Mouse (Mus musculus) kidney, postnatal 4 days (tissue): Measurements from ENCODE around the gene Tra2a.
A peak's percentile ranks its signal among the peaks of the same experiment; 100 is the strongest.
"Not testable (repeated sequence)": the region's sequence is repeated elsewhere in the genome, so short reads cannot be mapped to it uniquely, and the experiment has no call there.

Experiments
- DNase-seq, 2 experiments: peaks; one replicate each; pipeline ENCODE4 v3.0.0; 2021; ENCODE audit warnings: mixed read lengths in 2 of 2

Tra2a gene

GRCm38 (mm10) chr6:49263847-49264243 is at the start of gene Tra2a:
Tra2a (minus strand) TSS chr6:49264033.
- DNase-seq, result peak; percentile 98

GRCm38 (mm10) chr6:49298286-49298685 is 34.5 kb upstream of the Tra2a start:
- no peak for DNase-seq

- DNase-seq, result no peak
These were observed 18.3 kb upstream of the Tra2a start for GRCm38 (mm10) chr6:49282122-49282521.

GRCm38 (mm10) chr6:49280942-49281341 is 17.1 kb upstream of the Tra2a start:
- no peak for DNase-seq

- DNase-seq, result no peak
These were observed 11.5 kb upstream of the Tra2a start for GRCm38 (mm10) chr6:49275296-49275695.

- DNase-seq, result no peak
These were observed 10.7 kb upstream of the Tra2a start for GRCm38 (mm10) chr6:49274416-49275091.

GRCm38 (mm10) chr6:49273934-49274333 is 10.1 kb upstream of the Tra2a start:
- DNase-seq, result no peak

- no peak for DNase-seq
These were observed 9.0 kb upstream of the Tra2a start for GRCm38 (mm10) chr6:49272863-49273262.

GRCm38 (mm10) chr6:49271815-49272214 is 8.0 kb upstream of the Tra2a start:
- DNase-seq, result no peak

GRCm38 (mm10) chr6:49269923-49270322 is 6.1 kb upstream of the Tra2a start:
- DNase-seq, result no peak

- DNase-seq, result peak; percentile 88
These were observed 5.4 kb upstream of the Tra2a start for GRCm38 (mm10) chr6:49269200-49269599.

GRCm38 (mm10) chr6:49267686-49268085 is 3.9 kb upstream of the Tra2a start:
- no peak for DNase-seq

- DNase-seq, result not testable (repeated sequence)
These were observed 1.4 kb upstream of the Tra2a start for GRCm38 (mm10) chr6:49265207-49265606.

GRCm38 (mm10) chr6:49264446-49264845 is 613 bp upstream of the Tra2a start:
- not testable (repeated sequence) for DNase-seq

GRCm38 (mm10) chr6:49263081-49263846 is 569 bp downstream of the Tra2a start:
- DNase-seq, result peak; percentile 55 to 75

GRCm38 (mm10) chr6:49262421-49262820 is 1.4 kb downstream of the Tra2a start:
- peak; percentile 25 to 32 for DNase-seq

- DNase-seq, result no peak
These were observed 4.1 kb downstream of the Tra2a start for GRCm38 (mm10) chr6:49259711-49260110.

- no peak for DNase-seq
These were observed 6.0 kb downstream of the Tra2a start for GRCm38 (mm10) chr6:49257880-49258279.

- no peak for DNase-seq
These were observed 11.6 kb downstream of the Tra2a start for GRCm38 (mm10) chr6:49252207-49252606.

GRCm38 (mm10) chr6:49251199-49251598 is 12.6 kb downstream of the Tra2a start:
- no peak for DNase-seq

- DNase-seq, result no peak
These were observed 16.6 kb downstream of the Tra2a start for GRCm38 (mm10) chr6:49247246-49247645.

GRCm38 (mm10) chr6:49242331-49242730 is 21.5 kb downstream of the Tra2a start:
- DNase-seq, result no peak

GRCm38 (mm10) chr6:49241562-49241961 is 22.3 kb downstream of the Tra2a start:
- no peak for DNase-seq

- DNase-seq, result peak; percentile 100
These were observed 27.5 kb downstream of the Tra2a start for GRCm38 (mm10) chr6:49236331-49236730.
